Mouse (Mus musculus): Measurements from ENCODE around the gene Eipr1. TPM values are rescaled to one million over a fixed set of nuclear protein-coding genes. Genes with fewer than 3 reads are reported as not detected.

Gene Eipr1
- polyA plus RNA-seq, 1 experiment from 2014 or later = 36.0 TPM

DNA sequence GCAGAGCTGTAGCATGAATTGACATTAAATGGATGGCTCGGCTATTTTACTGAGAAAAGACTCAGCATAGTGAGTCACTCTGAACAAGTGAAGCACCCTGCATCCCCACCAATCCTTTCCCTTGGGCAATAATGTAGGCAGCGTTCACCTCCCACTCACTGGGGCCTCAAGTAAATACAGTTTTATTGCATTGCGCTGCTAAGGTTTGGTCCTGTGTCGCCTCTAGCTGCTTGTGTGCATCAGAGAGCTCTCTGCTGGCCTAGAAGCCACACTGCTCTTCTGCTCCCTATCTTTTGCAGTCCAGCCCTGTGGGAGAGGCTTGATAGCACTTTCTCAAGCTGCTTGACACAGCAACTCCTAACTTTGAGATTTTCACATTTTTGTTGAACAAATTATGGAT, 86.7 kb downstream of the Eipr1 start:
- no peak overlapping the region for H3K27ac ChIP-seq
- peaks cover 14% of the 10 kb centered on the region for H3K4me1 ChIP-seq
- no peaks in the 10 kb centered on the region for H3K36me3 ChIP-seq
- H3K9me3 ChIP-seq = no peaks in the 10 kb centered on the region
- no peak for DNase-seq (ENCODE audit: low spot score)
- 80% methylated on average over 4 of the region's 4 CpGs for WGBS
- no peaks in the 10 kb centered on the region for H3K27me3 ChIP-seq (ENCODE audit: insufficient read depth, poor library complexity, severe bottlenecking)
- H3K4me3 ChIP-seq = no peak overlapping the region

GRCm38 (mm10) chr12:28838971-28839370, 87.4 kb downstream of the Eipr1 start:
- Histone ChIP-seq H3K4me1 (peaks cover 14% of the 10 kb centered on the region), H3K36me3 (no peaks in the 10 kb centered on the region), H3K9me3 (no peaks in the 10 kb centered on the region), H3K4me3 (no peak overlapping the region), H3K27me3 (ENCODE audit: insufficient read depth, poor library complexity, severe bottlenecking) (no peaks in the 10 kb centered on the region), H3K27ac (no peak overlapping the region)
- 85% methylated on average over 7 of the region's 7 CpGs for WGBS
- no peak for DNase-seq (ENCODE audit: low spot score)

GRCm38 (mm10) chr12:28841179-28841698, 89.6 kb downstream of the Eipr1 start:
- peaks cover 14% of the 10 kb centered on the region for H3K4me1 ChIP-seq
- no peaks in the 10 kb centered on the region for H3K36me3 ChIP-seq
- no peaks in the 10 kb centered on the region for H3K27me3 ChIP-seq (ENCODE audit: insufficient read depth, poor library complexity, severe bottlenecking)
- no peaks in the 10 kb centered on the region for H3K9me3 ChIP-seq
- no peak overlapping the region for H3K4me3 ChIP-seq
- DNase-seq (ENCODE audit: low spot score) = no peak
- 73% methylated on average over 5 of the region's 5 CpGs for WGBS
- no peak overlapping the region for H3K27ac ChIP-seq

DNA sequence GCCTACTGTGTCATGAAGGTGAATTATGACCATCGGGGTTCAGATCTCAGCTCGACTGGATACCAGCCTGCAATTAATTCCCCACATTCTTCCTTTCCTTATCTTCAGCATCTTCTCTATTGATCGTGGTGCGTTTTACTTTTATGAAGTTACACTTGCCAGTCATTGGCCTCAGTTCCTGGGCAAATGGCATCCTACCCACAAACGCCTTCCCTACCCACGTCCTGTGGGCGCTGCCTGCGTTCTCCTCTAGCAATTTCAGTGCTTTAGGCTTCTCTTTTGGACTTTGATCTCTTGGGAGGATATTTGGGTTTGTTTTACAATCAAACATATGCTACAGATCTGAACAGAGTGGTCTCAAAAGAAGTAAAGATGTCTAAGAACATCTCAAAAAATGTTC, 94.2 kb downstream of the Eipr1 start:
- DNase-seq (ENCODE audit: low spot score) = no peak
- Histone ChIP-seq H3K4me3 (no peak overlapping the region), H3K27ac (no peak overlapping the region), H3K27me3 (ENCODE audit: insufficient read depth, poor library complexity, severe bottlenecking) (no peaks in the 10 kb centered on the region), H3K36me3 (no peaks in the 10 kb centered on the region), H3K9me3 (no peaks in the 10 kb centered on the region), H3K4me1 (peaks cover 7% of the 10 kb centered on the region; the same call in 1 of the 2 replicates)
- 90% methylated on average over 8 of the region's 8 CpGs for WGBS

- Histone ChIP-seq H3K27ac (no peak overlapping the region), H3K4me1 (no peaks in the 10 kb centered on the region), H3K36me3 (no peaks in the 10 kb centered on the region), H3K27me3 (ENCODE audit: insufficient read depth, poor library complexity, severe bottlenecking) (no peaks in the 10 kb centered on the region), H3K9me3 (no peaks in the 10 kb centered on the region), H3K4me3 (no peak overlapping the region)
- WGBS = 69% methylated on average over 6 of the region's 6 CpGs
- DNase-seq (ENCODE audit: low spot score) = no peak
These were observed 95.8 kb downstream of the Eipr1 start for GRCm38 (mm10) chr12:28847401-28847800.

- Histone ChIP-seq H3K27me3 (ENCODE audit: insufficient read depth, poor library complexity, severe bottlenecking) (no peaks in the 10 kb centered on the region), H3K36me3 (no peaks in the 10 kb centered on the region), H3K4me1 (no peaks in the 10 kb centered on the region), H3K27ac (no peak overlapping the region), H3K4me3 (no peak overlapping the region), H3K9me3 (no peaks in the 10 kb centered on the region)
- WGBS = 84% methylated on average over 18 of the region's 18 CpGs
- no peak for DNase-seq (ENCODE audit: low spot score)
These were observed 97.4 kb downstream of the Eipr1 start for GRCm38 (mm10) chr12:28848726-28849612.

- no peak for DNase-seq (ENCODE audit: low spot score)
- Histone ChIP-seq H3K4me1 (peaks cover 16% of the 10 kb centered on the region), H3K27me3 (ENCODE audit: insufficient read depth, poor library complexity, severe bottlenecking) (no peaks in the 10 kb centered on the region), H3K36me3 (no peaks in the 10 kb centered on the region), H3K4me3 (no peak overlapping the region), H3K27ac (no peak overlapping the region), H3K9me3 (no peaks in the 10 kb centered on the region)
- 75% methylated on average over 11 of the region's 11 CpGs for WGBS
These were observed 108.1 kb downstream of the Eipr1 start for GRCm38 (mm10) chr12:28859495-28860263.

- no peaks in the 10 kb centered on the region for H3K27me3 ChIP-seq (ENCODE audit: insufficient read depth, poor library complexity, severe bottlenecking)
- DNase-seq (ENCODE audit: low spot score) = no peak
- H3K9me3 ChIP-seq = no peaks in the 10 kb centered on the region
- H3K4me3 ChIP-seq = no peak overlapping the region
- H3K36me3 ChIP-seq = no peaks in the 10 kb centered on the region
- peaks cover 11% of the 10 kb centered on the region for H3K4me1 ChIP-seq
- H3K27ac ChIP-seq = no peak overlapping the region
- 48% methylated on average over 5 of the region's 5 CpGs for WGBS
These were observed 108.6 kb downstream of the Eipr1 start for GRCm38 (mm10) chr12:28860264-28860560.

DNA sequence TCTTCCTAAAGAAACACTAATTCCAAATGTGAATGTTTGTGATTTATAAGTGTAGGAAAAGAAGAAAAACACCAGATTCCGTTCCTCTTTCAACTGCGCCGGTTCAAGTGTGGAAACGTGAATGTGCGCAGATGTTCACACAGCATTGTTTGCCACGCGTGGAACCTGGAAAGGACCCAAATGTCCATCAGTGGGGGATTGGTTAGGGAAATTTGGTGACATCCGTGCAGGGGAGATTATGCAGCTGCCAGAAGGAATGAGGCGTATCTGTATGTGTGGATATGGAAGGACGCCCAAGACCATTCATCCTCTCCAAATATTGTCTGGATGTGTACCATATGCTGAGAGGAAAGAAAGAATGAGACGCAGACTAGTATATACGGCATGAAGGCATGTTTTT, 111.7 kb downstream of the Eipr1 start:
- WGBS = 91% methylated on average over 12 of the region's 12 CpGs
- DNase-seq (ENCODE audit: low spot score) = no peak
- H3K27ac ChIP-seq = no peak overlapping the region
- no peak overlapping the region for H3K4me3 ChIP-seq
- peaks cover 11% of the 10 kb centered on the region; the same call in 1 of the 2 replicates for H3K4me1 ChIP-seq
- H3K36me3 ChIP-seq = 0 out of 2 replicates have a peak, but pooled peaks cover 2% of the 10 kb centered on the region
- no peaks in the 10 kb centered on the region for H3K27me3 ChIP-seq (ENCODE audit: insufficient read depth, poor library complexity, severe bottlenecking)
- H3K9me3 ChIP-seq = no peaks in the 10 kb centered on the region

DNA sequence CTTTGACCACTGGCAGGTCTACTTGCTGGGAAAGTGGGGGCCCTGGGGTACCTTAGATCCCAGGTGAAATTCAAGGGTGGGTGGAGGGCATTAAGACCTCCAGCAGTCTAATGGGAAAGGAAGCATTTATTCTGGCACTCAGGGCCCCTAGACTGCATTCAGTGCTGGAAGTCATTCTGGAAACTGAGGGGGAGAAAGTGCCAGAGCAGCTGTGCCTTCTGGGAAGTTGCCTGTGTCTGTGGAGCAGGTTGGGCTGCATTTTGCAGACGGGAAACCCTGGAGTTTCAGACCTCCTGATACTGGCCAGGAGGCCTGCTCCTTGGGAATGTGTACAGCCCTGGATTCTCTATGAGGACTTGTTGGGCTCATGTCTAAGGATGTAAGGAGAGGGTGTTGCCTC, 114.5 kb downstream of the Eipr1 start:
- no peak overlapping the region for H3K27ac ChIP-seq
- no peak overlapping the region for H3K4me3 ChIP-seq
- no peaks in the 10 kb centered on the region for H3K9me3 ChIP-seq
- H3K4me1 ChIP-seq = peaks cover 11% of the 10 kb centered on the region; the same call in 1 of the 2 replicates
- WGBS = 58% methylated on average over 1 of the region's 1 CpGs
- DNase-seq (ENCODE audit: low spot score) = no peak
- 0 out of 2 replicates have a peak, but pooled peaks cover 2% of the 10 kb centered on the region for H3K36me3 ChIP-seq
- H3K27me3 ChIP-seq (ENCODE audit: insufficient read depth, poor library complexity, severe bottlenecking) = peaks cover 3% of the 10 kb centered on the region; the same call in 1 of the 2 replicates

- WGBS = 89% methylated on average over 4 of the region's 4 CpGs
These were observed 117.2 kb downstream of the Eipr1 start for GRCm38 (mm10) chr12:28868794-28869193.

DNA sequence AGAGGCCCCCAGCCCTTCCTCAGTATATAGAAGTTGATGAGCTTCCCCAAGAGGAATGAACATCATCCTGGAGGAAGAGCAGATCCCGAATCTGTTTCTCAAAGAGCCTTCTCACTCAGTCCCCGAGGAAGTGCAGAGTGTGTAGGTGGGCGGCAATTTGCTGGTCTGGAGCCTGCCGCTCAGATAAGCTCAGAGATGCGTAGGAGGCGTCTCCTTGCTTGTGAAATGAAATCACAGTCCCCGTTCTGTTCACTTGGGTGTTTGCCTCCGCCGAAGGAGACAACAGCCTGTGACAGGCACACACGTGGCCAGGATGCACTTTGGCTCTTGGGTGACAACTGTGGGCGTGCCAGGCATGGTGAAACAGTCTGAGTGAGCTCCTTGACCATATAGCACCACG, 120.7 kb downstream of the Eipr1 start:
- Histone ChIP-seq H3K4me3 (no peak overlapping the region), H3K27ac (no peak overlapping the region), H3K4me1 (no peaks in the 10 kb centered on the region; the same call in 1 of the 2 replicates), H3K27me3 (ENCODE audit: insufficient read depth, poor library complexity, severe bottlenecking) (peaks cover 3% of the 10 kb centered on the region; the same call in 1 of the 2 replicates), H3K36me3 (0 out of 2 replicates have a peak, but pooled peaks cover 2% of the 10 kb centered on the region), H3K9me3 (no peaks in the 10 kb centered on the region)
- DNase-seq (ENCODE audit: low spot score) = no peak
- 61% methylated on average over 12 of the region's 12 CpGs for WGBS

More at GRCm38 (mm10) chr12:28868794-28869193, 117.2 kb downstream of the Eipr1 start:
- Histone ChIP-seq H3K4me1 (peaks cover 11% of the 10 kb centered on the region; the same call in 1 of the 2 replicates), H3K27me3 (ENCODE audit: insufficient read depth, poor library complexity, severe bottlenecking) (peaks cover 3% of the 10 kb centered on the region; the same call in 1 of the 2 replicates), H3K27ac (no peak overlapping the region), H3K4me3 (no peak overlapping the region), H3K9me3 (no peaks in the 10 kb centered on the region), H3K36me3 (0 out of 2 replicates have a peak, but pooled peaks cover 2% of the 10 kb centered on the region)
- DNase-seq (ENCODE audit: low spot score) = no peak

DNA sequence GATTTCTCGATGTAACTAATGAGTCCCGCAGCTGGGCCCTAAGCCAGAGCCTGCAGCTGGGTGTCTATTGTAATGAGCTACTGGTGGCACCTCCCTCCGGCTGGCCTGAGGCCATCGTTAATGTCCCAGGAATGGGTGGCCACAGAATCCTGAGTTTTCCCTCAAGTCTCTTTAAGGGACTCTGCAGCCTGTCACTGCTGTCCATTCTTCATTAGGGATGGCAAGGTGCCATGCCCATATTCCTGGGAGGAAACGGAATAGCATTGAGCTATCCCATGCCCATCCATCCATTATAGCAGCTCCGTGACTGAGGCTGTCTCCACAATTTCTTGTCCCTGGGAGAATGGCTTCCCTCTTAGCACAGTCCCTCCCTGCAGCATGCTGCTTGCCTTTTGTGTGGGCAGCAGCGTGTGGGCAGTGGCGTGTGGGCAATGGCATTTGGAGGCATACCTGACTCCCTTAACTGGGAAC, 123.2 kb downstream of the Eipr1 start:
- WGBS = 81% methylated on average over 8 of the region's 8 CpGs
- no peak for DNase-seq (ENCODE audit: low spot score)

More for the DNA sequence above, 123.2 kb downstream of the Eipr1 start:
- Histone ChIP-seq H3K27ac (no peak overlapping the region), H3K9me3 (no peaks in the 10 kb centered on the region), H3K36me3 (no peaks in the 10 kb centered on the region), H3K4me1 (no peaks in the 10 kb centered on the region), H3K27me3 (ENCODE audit: insufficient read depth, poor library complexity, severe bottlenecking) (peaks cover 3% of the 10 kb centered on the region; the same call in 1 of the 2 replicates), H3K4me3 (no peak overlapping the region)

Data from heart, embryonic 10.5 days (tissue).